Mouse (Mus musculus): ENCODE measurements around the gene 1700001K19Rik.

GRCm38 (mm10) chr12:110702556-110702955 is 20.1 kb upstream of the 1700001K19Rik start, which contains the start of gene Hsp90aa1:
- TF ChIP-seq CTCF (IDR thresholded peaks at IDR 0.05; ENCODE audit: low read depth) (no peak), EP300 (IDR thresholded peaks at IDR 0.05; ENCODE audit: low read depth) (no peak)

Data from liver, postnatal 0 days (tissue).